Mouse (Mus musculus): ENCODE results near the gene Med25. TPM values are rescaled to one million over a fixed set of nuclear protein-coding genes. Genes with fewer than 3 reads are reported as not detected.
"Not testable (repeated sequence)": the region's sequence is repeated elsewhere in the genome, so short reads cannot be mapped to it uniquely, and the experiment has no call there.

Med25 gene
- polyA plus RNA-seq, 1 experiment from 2014 or later, result 59.5 TPM

GRCm38 (mm10) chr7:44883036-44883435, 9.5 kb downstream of the Med25 start:
- Histone ChIP-seq H3K27ac (replicated peaks in 1 of 2; ENCODE audit: control insufficient read depth in 1 of 2, insufficient read depth in 1 of 2, low read depth in 2 of 2, low read length in 2 of 2) (no peak overlapping the region), H3K4me1 (ENCODE audit: control insufficient read depth in 2 of 2, insufficient read depth in 2 of 2, low read length in 2 of 2) (peaks cover 11 to 13% of the 10 kb centered on the region in 2 experiments), H3K4me3 (ENCODE audit: control insufficient read depth in 1 of 2, insufficient read depth in 1 of 2, low read depth in 1 of 2, low read length in 2 of 2) (no peak overlapping the region), H3K9ac (ENCODE audit: low read length) (no peak overlapping the region), H3K27me3 (ENCODE audit: control insufficient read depth, insufficient read depth, low read length) (no peaks in the 10 kb centered on the region), H3K9me3 (ENCODE audit: control insufficient read depth, low read length) (no peaks in the 10 kb centered on the region), H3K4me2 (ENCODE audit: low read length) (no peak overlapping the region), H3K36me3 (ENCODE audit: control insufficient read depth, insufficient read depth, low read length) (peaks cover 93% of the 10 kb centered on the region)
- no peak for ATAC-seq (ENCODE audit: insufficient number of reproducible peaks, insufficient read depth, low FRiP score, low read depth)
- 89% methylated on average over 3 of the region's 3 CpGs for whole genome bisulfite sequencing

DNA sequence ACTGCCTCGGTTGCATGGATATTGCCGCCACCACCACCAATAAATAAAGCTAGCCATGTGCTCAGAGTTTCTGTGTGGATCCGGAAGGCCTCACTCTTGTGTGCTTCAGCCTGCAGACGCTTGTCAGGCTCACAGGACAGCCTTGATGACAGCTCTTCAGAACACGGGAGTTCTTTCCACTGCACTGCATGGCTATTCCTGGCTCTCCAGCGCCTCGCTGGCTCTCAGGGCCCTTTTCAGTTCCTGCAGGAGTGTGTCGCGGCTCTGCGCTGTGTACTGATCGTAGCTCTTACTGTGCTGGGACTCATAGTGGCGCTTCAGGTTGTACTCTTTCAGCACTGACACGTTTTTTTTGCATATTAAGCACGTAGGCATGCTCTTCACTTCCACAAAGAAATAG, 14.7 kb downstream of the Med25 start:
- peaks cover 71% of the 10 kb centered on the region for H3K36me3 ChIP-seq (ENCODE audit: control insufficient read depth, insufficient read depth, low read length)
- H3K4me3 ChIP-seq (ENCODE audit: control insufficient read depth in 1 of 2, insufficient read depth in 1 of 2, low read depth in 1 of 2, low read length in 2 of 2), result no peak overlapping the region
- 37% methylated on average over 14 of the region's 14 CpGs for WGBS
- no peaks in the 10 kb centered on the region for H3K9me3 ChIP-seq (ENCODE audit: control insufficient read depth, low read length)
- H3K27ac ChIP-seq (replicated peaks in 1 of 2; ENCODE audit: control insufficient read depth in 1 of 2, insufficient read depth in 1 of 2, low read depth in 2 of 2, low read length in 2 of 2), result peak overlapping the region; percentile 60 to 87
- H3K27me3 ChIP-seq (ENCODE audit: control insufficient read depth, insufficient read depth, low read length), result no peaks in the 10 kb centered on the region
- ATAC-seq (ENCODE audit: insufficient number of reproducible peaks, insufficient read depth, low FRiP score, low read depth), result peak; percentile 54
- 0 out of 2 replicates have a peak overlapping the region, but pooled peaks have one; percentile 27 for H3K9ac ChIP-seq (ENCODE audit: low read length)
- H3K4me1 ChIP-seq (ENCODE audit: control insufficient read depth in 2 of 2, insufficient read depth in 2 of 2, low read length in 2 of 2), result peaks cover 20 to 24% of the 10 kb centered on the region in 2 experiments
- no peak overlapping the region for H3K4me2 ChIP-seq (ENCODE audit: low read length)

- ATAC-seq (ENCODE audit: insufficient number of reproducible peaks, insufficient read depth, low FRiP score, low read depth); H3K9me3 ChIP-seq (ENCODE audit: control insufficient read depth, low read length); H3K4me3 ChIP-seq (ENCODE audit: control insufficient read depth in 1 of 2, insufficient read depth in 1 of 2, low read depth in 1 of 2, low read length in 2 of 2); H3K9ac ChIP-seq (ENCODE audit: low read length); H3K27ac ChIP-seq (replicated peaks in 1 of 2; ENCODE audit: control insufficient read depth in 1 of 2, insufficient read depth in 1 of 2, low read depth in 2 of 2, low read length in 2 of 2); H3K4me2 ChIP-seq (ENCODE audit: low read length); H3K27me3 ChIP-seq (ENCODE audit: control insufficient read depth, insufficient read depth, low read length): not testable (repeated sequence)
- Histone ChIP-seq H3K4me1 (ENCODE audit: control insufficient read depth in 2 of 2, insufficient read depth in 2 of 2, low read length in 2 of 2) (peaks cover 23 to 40% of the 10 kb centered on the region in 2 experiments), H3K36me3 (ENCODE audit: control insufficient read depth, insufficient read depth, low read length) (peaks cover 16% of the 10 kb centered on the region)
- WGBS, result 88% methylated on average over 2 of the region's 2 CpGs
These were observed 20.7 kb downstream of the Med25 start for GRCm38 (mm10) chr7:44871774-44872173.

- Histone ChIP-seq H3K27ac (replicated peaks in 1 of 2; ENCODE audit: control insufficient read depth in 1 of 2, insufficient read depth in 1 of 2, low read depth in 2 of 2, low read length in 2 of 2) (no peak overlapping the region), H3K4me1 (ENCODE audit: control insufficient read depth in 2 of 2, insufficient read depth in 2 of 2, low read length in 2 of 2) (peaks cover 28 to 46% of the 10 kb centered on the region in 2 experiments), H3K4me2 (ENCODE audit: low read length) (no peak overlapping the region), H3K9ac (ENCODE audit: low read length) (no peak overlapping the region), H3K4me3 (ENCODE audit: control insufficient read depth in 1 of 2, insufficient read depth in 1 of 2, low read depth in 1 of 2, low read length in 2 of 2) (no peak overlapping the region), H3K27me3 (ENCODE audit: control insufficient read depth, insufficient read depth, low read length) (no peaks in the 10 kb centered on the region), H3K36me3 (ENCODE audit: control insufficient read depth, insufficient read depth, low read length) (peaks cover 10% of the 10 kb centered on the region; the same call in 1 of the 2 replicates), H3K9me3 (ENCODE audit: control insufficient read depth, low read length) (no peaks in the 10 kb centered on the region)
- 71% methylated on average over 1 of the region's 1 CpGs for WGBS
- no peak for ATAC-seq (ENCODE audit: insufficient number of reproducible peaks, insufficient read depth, low FRiP score, low read depth)
These were observed 21.3 kb downstream of the Med25 start for GRCm38 (mm10) chr7:44871181-44871580.

DNA sequence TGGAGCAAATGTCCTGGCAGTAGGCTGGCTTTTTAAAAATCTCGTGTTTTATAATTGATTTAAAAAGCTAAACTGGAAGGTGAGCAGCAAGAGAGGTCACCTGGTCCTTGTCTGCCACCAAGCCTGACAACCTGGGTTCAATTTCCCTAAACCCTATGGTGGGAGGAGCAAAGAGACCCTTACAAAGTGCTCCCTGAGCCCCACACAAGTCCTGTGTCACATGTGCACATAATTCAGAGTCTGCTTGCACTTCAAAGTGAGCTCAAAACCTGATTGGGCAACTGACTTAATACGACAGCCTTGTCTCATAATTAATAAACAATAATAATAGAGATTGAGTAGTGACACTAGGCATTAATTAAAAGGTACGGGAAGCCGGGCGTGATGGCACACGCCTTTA, 21.9 kb downstream of the Med25 start:
- Histone ChIP-seq H3K27ac (replicated peaks in 1 of 2; ENCODE audit: control insufficient read depth in 1 of 2, insufficient read depth in 1 of 2, low read depth in 2 of 2, low read length in 2 of 2) (peak overlapping the region; percentile 83 to 100), H3K9me3 (ENCODE audit: control insufficient read depth, low read length) (no peaks in the 10 kb centered on the region), H3K9ac (ENCODE audit: low read length) (peak overlapping the region; percentile 97), H3K36me3 (ENCODE audit: control insufficient read depth, insufficient read depth, low read length) (peaks cover 11% of the 10 kb centered on the region; the same call in 1 of the 2 replicates), H3K27me3 (ENCODE audit: control insufficient read depth, insufficient read depth, low read length) (no peaks in the 10 kb centered on the region), H3K4me2 (ENCODE audit: low read length) (peak overlapping the region; percentile 92), H3K4me3 (ENCODE audit: control insufficient read depth in 1 of 2, insufficient read depth in 1 of 2, low read depth in 1 of 2, low read length in 2 of 2) (peak overlapping the region in 1 of 2 experiments; percentile 77; a peak in 2 of 4 replicates), H3K4me1 (ENCODE audit: control insufficient read depth in 2 of 2, insufficient read depth in 2 of 2, low read length in 2 of 2) (peaks cover 31 to 52% of the 10 kb centered on the region in 2 experiments)
- ATAC-seq (ENCODE audit: insufficient number of reproducible peaks, insufficient read depth, low FRiP score, low read depth), result no peak
- WGBS, result 83% methylated on average over 6 of the region's 6 CpGs

- peaks cover 38 to 59% of the 10 kb centered on the region in 2 experiments for H3K4me1 ChIP-seq (ENCODE audit: control insufficient read depth in 2 of 2, insufficient read depth in 2 of 2, low read length in 2 of 2)
These were observed 22.6 kb downstream of the Med25 start, which contains the start of gene Ptov1 for GRCm38 (mm10) chr7:44869697-44870528. TSS of gene Ptov1 (minus strand) at chr7:44869788.

DNA sequence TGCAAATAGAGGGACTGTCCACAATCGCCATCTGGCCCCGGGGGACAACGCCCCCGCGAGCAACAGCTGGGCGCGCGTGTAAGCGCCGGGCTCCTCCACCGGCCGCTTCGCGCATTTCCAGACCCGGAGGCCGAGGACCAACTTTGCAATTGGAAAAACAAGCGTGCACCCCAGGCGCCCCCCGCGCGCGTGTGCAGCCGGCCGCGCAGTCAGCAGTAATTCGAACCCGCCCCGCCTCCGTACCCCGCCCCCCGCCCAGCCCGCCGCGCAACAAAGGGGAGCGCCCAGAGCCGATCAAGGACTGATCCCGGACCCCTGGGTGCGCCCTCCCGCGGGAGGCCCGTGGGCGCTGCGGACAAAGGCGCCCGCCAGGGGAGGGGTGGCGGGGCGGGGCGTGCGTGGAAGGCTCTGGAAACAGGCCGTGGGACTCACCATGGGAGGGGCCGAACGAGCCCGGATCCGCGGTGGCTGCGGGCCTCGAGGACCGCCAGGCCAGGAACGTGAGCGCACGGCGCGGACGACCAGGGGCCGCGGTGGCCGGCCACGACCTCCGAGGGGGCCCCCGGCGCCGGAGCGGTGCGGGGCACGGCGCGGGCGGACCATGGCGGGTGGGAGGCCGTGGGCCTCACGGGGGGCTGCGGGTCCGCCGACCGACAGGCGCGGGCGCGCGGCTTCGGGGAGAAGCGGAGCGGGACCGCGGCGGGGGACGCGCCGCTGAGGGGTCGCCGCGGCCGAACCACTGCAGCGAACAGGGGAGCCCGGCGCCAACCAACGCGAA, 23.4 kb downstream of the Med25 start:
- peaks cover 43 to 67% of the 10 kb centered on the region in 2 experiments for H3K4me1 ChIP-seq (ENCODE audit: control insufficient read depth in 2 of 2, insufficient read depth in 2 of 2, low read length in 2 of 2)
- peak; percentile 48 for ATAC-seq (ENCODE audit: insufficient number of reproducible peaks, insufficient read depth, low FRiP score, low read depth)
- peak overlapping the region; percentile 92 for H3K4me2 ChIP-seq (ENCODE audit: low read length)
- H3K9me3 ChIP-seq (ENCODE audit: control insufficient read depth, low read length), result no peaks in the 10 kb centered on the region
- peak overlapping the region; percentile 97 for H3K9ac ChIP-seq (ENCODE audit: low read length)
- no peaks in the 10 kb centered on the region for H3K27me3 ChIP-seq (ENCODE audit: control insufficient read depth, insufficient read depth, low read length)
- peaks cover 26% of the 10 kb centered on the region for H3K36me3 ChIP-seq (ENCODE audit: control insufficient read depth, insufficient read depth, low read length)
- under 1% methylated on average over 99 of the region's 108 CpGs for WGBS
- H3K27ac ChIP-seq (replicated peaks in 1 of 2; ENCODE audit: control insufficient read depth in 1 of 2, insufficient read depth in 1 of 2, low read depth in 2 of 2, low read length in 2 of 2), result peak overlapping the region; percentile 96 to 100
- peak overlapping the region; percentile 77 to 95 for H3K4me3 ChIP-seq (ENCODE audit: control insufficient read depth in 1 of 2, insufficient read depth in 1 of 2, low read depth in 1 of 2, low read length in 2 of 2)

More at GRCm38 (mm10) chr7:44869697-44870528, 22.6 kb downstream of the Med25 start, which contains the start of gene Ptov1:
- peak within 1 kb of the TSS; percentile 97 for H3K9ac ChIP-seq (ENCODE audit: low read length)
- peak within 1 kb of the TSS; percentile 96 to 100 for H3K27ac ChIP-seq (replicated peaks in 1 of 2; ENCODE audit: control insufficient read depth in 1 of 2, insufficient read depth in 1 of 2, low read depth in 2 of 2, low read length in 2 of 2)
- H3K36me3 ChIP-seq (ENCODE audit: control insufficient read depth, insufficient read depth, low read length), result peaks cover 18% of the 10 kb centered on the region
- peak; percentile 89 for ATAC-seq (ENCODE audit: insufficient number of reproducible peaks, insufficient read depth, low FRiP score, low read depth)
- peak within 1 kb of the TSS; percentile 92 for H3K4me2 ChIP-seq (ENCODE audit: low read length)
- 4% methylated on average over 29 of the region's 29 CpGs for WGBS
- H3K27me3 ChIP-seq (ENCODE audit: control insufficient read depth, insufficient read depth, low read length), result no peaks in the 10 kb centered on the region
- peak within 1 kb of the TSS; percentile 77 to 95 for H3K4me3 ChIP-seq (ENCODE audit: control insufficient read depth in 1 of 2, insufficient read depth in 1 of 2, low read depth in 1 of 2, low read length in 2 of 2)
- H3K9me3 ChIP-seq (ENCODE audit: control insufficient read depth, low read length), result no peaks in the 10 kb centered on the region

Data from heart, embryonic 14.5 days (tissue).